Mouse (Mus musculus): ENCODE measurements at regions not wholly inside any gene's neighbourhood (a gene's known extent, or its start where the extent isn't known, plus 50 kb on each side); places are given as distances from the start of the nearest gene placed in this dataset.
"Not testable (repeated sequence)": the region's sequence is repeated elsewhere in the genome, so short reads cannot be mapped to it uniquely, and the experiment has no call there.

DNA sequence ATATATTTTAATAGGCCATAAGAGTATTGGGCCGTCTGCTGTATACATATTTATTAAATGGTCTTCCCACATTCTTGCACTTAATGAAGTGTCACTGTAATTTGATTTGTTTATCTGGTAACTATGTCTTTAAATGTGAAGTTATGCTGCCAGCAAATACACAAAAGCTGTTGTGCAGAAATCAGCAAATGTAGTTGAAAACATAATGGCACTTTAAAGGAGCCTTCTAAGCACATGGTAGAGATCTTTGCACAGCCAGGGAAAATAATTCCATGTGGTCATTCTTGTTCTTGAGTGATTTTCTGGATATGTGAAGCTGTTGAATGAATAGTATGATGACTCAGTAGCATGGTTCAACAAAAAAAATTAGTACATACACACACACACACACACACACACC, 164.4 kb upstream of the Meox2 start:
- no peak for DNase-seq

DNA sequence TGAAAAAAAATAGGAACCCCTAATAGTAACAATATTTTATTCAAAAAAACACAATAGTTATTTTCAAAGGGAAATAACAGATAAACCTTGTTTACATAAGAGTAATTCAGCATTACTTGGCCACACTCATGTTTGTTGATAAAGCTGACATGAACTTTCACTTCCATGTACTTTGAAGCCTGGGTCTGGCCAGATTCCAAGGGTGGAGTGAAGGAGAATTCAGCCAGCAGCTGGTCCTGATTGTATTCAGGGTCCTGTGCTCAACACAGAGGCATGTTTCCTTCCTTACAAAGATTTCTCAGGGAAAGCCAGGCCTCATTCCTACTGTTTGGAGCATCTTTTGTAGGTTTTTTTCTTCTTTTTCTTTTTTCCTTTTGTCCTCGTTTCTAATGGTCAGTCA, 162.4 kb upstream of the Meox2 start:
- no peak for DNase-seq

- DNase-seq: no peak
Observed at GRCm38 (mm10) chr12:36947902-36948301, 160.4 kb upstream of the Meox2 start.

DNA sequence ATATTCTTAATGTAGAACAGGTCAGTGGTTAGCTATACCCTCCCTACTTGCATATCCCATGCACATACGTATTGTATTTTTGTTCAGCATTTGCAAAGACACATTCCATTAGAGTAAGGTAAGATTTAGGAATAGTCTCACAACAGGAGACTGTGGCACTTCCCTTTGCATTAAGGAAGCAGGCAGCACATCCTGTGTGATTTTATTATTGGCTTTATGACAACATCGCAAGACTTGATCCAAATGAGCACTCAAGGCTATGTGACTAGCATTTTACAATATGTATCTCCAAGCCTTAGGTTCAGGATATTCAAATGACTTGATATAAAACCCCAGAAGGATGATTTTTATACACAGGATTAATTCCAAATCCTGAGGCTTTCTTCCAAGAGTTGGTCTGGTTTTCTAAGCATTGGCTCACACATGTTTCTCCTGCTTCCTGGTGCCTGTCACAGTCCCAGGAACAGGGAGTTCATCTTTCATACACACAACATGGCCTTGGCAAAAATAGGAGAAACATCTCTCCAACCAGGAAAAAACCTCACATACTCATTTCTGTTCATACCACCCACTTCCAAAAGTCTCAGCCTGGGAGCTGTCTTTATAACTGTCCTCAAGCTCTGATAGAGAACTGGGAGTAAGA, 159.1 kb upstream of the Meox2 start:
- no peak for DNase-seq

DNA sequence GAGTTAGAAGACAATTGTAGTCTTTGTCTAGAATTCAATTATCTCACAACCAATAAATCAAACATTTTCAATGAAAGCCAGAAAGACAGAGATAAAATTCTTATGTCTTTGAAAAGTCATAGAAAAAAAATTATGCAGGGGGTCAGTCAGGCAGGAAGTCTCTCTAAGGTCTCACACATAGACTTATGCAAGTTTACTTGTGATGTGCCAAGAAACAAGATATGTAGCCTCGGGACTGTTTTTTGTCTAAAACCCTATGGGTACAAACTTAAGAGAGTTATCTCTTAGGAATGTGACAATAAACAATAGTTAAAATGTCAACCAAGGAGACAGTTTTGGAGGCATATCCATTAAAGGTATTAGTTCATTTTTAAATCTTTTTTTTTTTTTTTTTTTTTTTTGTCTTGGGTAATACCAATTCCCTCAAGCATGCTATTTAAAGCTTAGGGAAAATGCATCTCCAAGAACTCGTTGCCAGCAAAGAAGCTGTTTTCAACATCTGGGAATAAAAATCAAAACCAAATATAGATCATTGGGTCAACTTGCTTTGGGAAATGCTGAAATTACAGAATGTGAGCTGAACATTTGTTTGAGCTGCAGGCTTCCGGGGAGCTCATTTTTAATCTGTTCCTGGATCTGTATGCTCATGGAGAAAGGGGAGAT, 133.8 kb upstream of the Meox2 start:
- DNase-seq: no peak

DNA sequence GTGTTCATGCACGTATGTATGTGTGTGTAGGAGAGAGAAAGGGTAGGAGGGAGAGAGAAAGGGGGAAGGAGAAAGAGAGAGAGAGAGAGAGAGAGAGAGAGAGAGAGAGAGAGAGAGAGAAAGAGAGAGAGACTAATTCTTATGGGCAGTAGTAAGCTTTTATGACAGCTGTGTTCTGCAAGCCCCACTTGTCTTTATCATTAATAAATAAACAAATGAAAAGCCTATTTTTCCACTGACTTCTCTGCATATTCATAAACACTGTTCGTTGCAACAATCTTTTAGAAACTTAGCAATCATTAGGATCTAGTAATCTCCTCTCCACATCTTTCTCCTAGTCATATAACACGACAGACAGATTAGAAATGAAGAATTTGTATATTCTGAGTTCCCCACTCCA, 131.2 kb upstream of the Meox2 start:
- DNase-seq: no peak

DNA sequence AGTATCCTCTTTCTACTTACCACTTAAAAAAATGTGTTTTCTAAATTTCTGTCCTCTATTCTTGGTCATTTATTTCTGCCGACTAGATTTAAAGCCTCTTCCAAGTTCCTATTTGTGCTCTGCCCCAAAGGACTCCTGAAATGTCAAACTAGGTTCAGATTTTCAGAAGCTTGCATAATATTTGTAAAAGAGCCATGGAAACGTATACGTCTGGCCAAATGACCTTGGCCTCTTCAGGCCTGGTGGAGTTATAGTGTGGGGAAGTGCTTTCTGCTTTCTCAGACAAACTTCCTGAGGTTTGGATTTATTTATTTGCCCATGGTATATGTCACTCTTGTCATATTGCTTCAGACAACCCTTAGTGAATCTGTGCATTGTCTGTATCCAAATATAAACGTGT, 117.2 kb upstream of the Meox2 start:
- DNase-seq: no peak

DNA sequence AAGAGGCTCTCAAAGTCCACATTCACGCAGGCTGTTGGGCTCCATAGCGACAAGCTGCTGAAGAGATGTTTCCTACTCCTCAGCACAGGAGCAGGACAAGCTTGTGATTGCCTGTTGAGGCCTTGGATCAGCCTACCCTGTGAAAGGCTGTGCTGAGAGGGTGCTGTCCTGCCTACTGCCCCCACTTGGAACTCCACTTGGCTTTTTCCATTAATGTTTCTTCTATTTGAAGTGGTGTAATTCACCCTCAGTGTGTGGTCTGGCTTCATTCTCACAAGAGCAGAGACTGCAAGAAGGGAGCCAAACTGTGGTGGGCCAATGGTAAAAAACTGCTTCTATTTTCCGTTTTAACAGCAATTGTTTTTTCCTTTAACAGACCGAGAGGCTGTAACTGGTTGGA, 116.4 kb upstream of the Meox2 start:
- DNase-seq: no peak

GRCm38 (mm10) chr12:37001401-37001800, 106.9 kb upstream of the Meox2 start:
- DNase-seq: no peak

GRCm38 (mm10) chr12:37005262-37005661, 103.1 kb upstream of the Meox2 start:
- DNase-seq: no peak

DNA sequence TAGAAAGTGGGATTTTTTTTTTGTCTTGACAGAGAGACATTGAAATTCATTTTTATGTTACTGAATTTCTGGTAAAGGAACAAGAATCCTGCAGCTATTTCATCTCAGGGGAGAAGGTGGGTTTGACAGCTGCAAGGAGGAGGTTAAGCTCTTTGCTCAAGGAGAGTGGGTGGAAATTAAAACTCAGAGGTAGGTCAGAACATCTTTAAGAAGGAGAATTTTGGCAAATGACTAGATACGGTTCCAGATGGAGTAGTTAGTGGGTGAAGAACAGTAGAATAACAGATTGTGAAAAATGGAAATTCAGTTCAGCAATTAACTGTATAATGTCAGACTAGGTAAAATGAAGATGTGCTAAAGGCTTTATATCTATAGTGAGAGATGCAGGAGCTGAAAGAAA, 98.0 kb upstream of the Meox2 start:
- DNase-seq: no peak

DNA sequence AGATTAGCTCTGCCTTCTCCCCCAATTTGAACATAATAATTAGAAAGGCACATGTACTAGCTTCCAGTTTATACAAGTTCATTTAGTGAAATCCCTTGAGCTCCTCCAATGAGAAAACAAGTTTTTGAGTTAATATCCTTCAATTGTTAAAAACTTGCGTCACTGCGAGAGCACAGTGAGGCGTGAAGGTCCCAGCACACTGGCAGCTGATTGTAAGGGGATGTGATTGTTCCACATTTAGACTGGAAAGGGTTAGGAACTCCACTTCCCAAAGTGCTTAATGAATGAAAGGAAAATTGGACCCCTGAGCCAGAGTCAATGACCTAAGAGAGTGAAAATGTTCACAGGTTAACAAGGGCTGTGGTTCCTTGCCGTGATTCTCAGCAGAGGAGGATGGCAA, 93.9 kb upstream of the Meox2 start:
- DNase-seq: no peak

DNA sequence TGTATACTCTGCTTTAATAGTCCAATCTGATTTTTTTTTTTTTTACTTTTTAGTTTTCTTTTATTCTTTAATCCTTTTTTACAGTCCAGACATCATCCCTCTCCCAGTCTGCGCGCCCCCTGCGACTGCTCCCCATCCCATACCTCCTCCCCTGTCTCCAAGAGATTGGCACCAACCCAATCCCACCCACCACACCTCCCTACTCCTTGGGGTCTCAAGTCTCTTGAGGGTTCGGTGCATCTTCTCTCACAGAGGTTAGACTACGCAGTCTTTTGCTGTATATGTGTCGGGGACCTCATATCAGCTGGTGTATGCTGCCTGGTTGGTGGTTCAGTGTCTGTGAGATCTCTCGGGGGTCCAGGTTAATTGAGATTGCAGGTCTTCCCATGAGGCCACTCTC, 93.4 kb upstream of the Meox2 start:
- not testable (repeated sequence) for DNase-seq

DNA sequence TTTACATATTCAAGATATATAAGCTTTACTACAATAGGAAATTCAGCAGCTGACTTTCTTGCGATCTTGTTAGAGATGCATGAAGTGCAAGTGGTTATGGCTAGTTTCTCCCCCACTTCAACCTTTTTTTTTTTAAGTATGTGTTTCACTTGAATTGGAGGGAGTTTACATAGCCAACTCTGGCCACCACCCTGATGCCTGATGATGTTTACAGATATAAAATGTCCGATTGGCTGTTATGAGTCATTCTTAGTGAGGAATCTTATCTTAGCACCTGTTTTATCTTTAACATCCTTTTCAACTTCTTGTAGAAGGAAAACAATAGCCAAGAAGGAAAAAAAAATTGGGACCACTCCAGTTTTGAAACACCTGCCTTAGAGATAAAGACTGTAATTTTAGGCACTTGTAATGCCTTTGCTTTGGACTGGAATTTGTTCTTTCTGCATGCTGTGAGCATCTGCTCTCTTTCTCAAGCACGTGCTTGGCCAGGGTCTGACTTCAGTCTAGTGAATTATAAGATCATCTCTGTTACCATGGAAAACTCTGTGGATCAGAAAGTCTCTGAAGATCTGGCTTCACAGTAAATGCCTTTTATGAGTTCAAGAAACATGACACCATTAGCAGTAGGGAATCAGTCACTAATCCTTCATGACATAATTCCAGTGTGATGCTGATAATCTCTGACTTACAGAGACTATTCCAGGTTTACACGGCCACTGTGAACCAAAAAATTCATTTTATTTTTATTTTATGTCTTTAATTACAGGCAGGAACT, 92.7 kb upstream of the Meox2 start:
- no peak for DNase-seq

- no peak for DNase-seq
Observed at GRCm38 (mm10) chr12:37047191-37047590, 61.1 kb upstream of the Meox2 start.

GRCm38 (mm10) chr12:37050596-37050995, 57.7 kb upstream of the Meox2 start:
- DNase-seq: no peak

- no peak for DNase-seq
Observed at GRCm38 (mm10) chr12:37057411-37057810, 50.9 kb upstream of the Meox2 start.
